Mouse (Mus musculus) Patski (cell line): ENCODE measurements around the gene Aadacl2. TPM values are rescaled to one million over a fixed set of nuclear protein-coding genes. Genes with fewer than 3 reads are reported as not detected.

Experiments used
- ATAC-seq: fragments of 100-300 bp; one replicate; pipeline ENCODE4 v1.8.0; 2021
- CTCF ChIA-PET: fragments of 350-600 bp; sonication (Branson Sonifier 250); formaldehyde crosslinking; loops from one replicate; lab custom pipeline; 2022; ENCODE audit warnings: inconsistent platforms; lab: Charles Lee
- POLR2A ChIA-PET: fragments of 350-600 bp; sonication (Branson Sonifier 250); formaldehyde crosslinking; loops from one replicate; lab custom pipeline; 2022; ENCODE audit warnings: antibody characterized with exemption, inconsistent platforms; lab: Charles Lee
- DNase-seq: peaks from one replicate; pipeline ENCODE4 v3.0.0-alpha.2; 2011; ENCODE audit warnings: low read depth, low spot score
- H3K27me3 ChIP-seq: fragments of 371-371 bp; one replicate; pipeline ENCODE4 v1.5.1; 2021
- CTCF ChIP-seq: fragments of 100-300 bp; IDR thresholded peaks from one replicate; pipeline ENCODE4 v1.5.1; 2021
- in situ Hi-C: fragments of 300-500 bp; cut with MboI; formaldehyde crosslinking; loops from 3 replicates; pipeline ENCODE4 v1.11.1; 2018; ENCODE audit warnings: low pct_unique_long_range_greater_than_20kb, mixed read lengths
- polyA plus RNA-seq: library from polyadenylated mRNA; unstranded; gene quantifications from one replicate; pipeline ENCODE4 v1.2.3, GENCODE M21; 2021

Gene Aadacl2
- polyA plus RNA-seq, 1 experiment from 2014 or later: not detected

- in situ Hi-C loops: loop anchor here (10.0 kb wide), 1 partner anchor 182 kb away; no protein-coding TSS in a partner anchor
- TF ChIP-seq CTCF: no peak
These were observed 50.7 kb downstream of the Aadacl2 start for GRCm38 (mm10) chr3:60057070-60057808.

DNA sequence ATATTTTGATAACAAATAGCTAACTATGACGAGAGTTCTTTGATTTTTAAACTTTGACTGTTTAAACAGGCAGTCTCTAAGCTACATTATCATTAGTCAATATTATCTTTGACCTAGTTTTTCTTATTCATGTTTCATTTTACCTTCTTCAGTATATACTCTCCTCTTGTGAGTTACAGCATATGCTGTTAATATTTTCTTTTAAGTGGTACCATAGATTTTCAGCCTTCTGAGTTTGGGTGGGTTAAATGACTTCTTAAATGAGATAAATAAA lies 51.2 kb downstream of the Aadacl2 start:
- DNase-seq (no peak), ATAC-seq (no peak)
- in situ Hi-C loops: loop anchor here (10.0 kb wide), 1 partner anchor 183 kb away; no protein-coding TSS in a partner anchor
- POLR2A ChIA-PET: no interaction called here
- no peak for TF ChIP-seq CTCF
- H3K27me3 ChIP-seq: no peaks in the 10 kb centered on the region
- CTCF ChIA-PET: interaction anchor here (0.7 to 2.3 kb wide), 5 partner anchors 10 to 980 kb away, joined by 3 to 8 read pairs (median 3); no protein-coding TSS in a partner anchor

More at GRCm38 (mm10) chr3:60057070-60057808, 50.7 kb downstream of the Aadacl2 start:
- CTCF ChIA-PET: interaction anchor here (0.7 to 2.3 kb wide), 11 partner anchors 10 to 980 kb away, joined by 3 to 8 read pairs (median 3); no protein-coding TSS in a partner anchor
- DNase-seq (no peak), ATAC-seq (no peak)
- POLR2A ChIA-PET: interaction anchor here (0.6 kb wide), 1 partner anchor 40 kb away, joined by 3 read pairs; no protein-coding TSS in a partner anchor
- no peaks in the 10 kb centered on the region for H3K27me3 ChIP-seq

Other genes with a start within 250 kb of the Aadacl2 start
- not detected for gene Gm8298, start 145.7 kb upstream of the Aadacl2 start, polyA plus RNA-seq
- gene C130079G13Rik, start 81.5 kb upstream of the Aadacl2 start, polyA plus RNA-seq: not detected
- gene Aadac, start 19.0 kb downstream of the Aadacl2 start, polyA plus RNA-seq: not detected
- not detected for gene Sucnr1, start 75.1 kb downstream of the Aadacl2 start, polyA plus RNA-seq